Mouse (Mus musculus) kidney, embryonic 14.5 days (tissue): ENCODE measurements at regions not wholly inside any gene's neighbourhood (a gene's known extent, or its start where the extent isn't known, plus 50 kb on each side); places are given as distances from the start of the nearest gene placed in this dataset.
"Not testable (repeated sequence)": the region's sequence is repeated elsewhere in the genome, so short reads cannot be mapped to it uniquely, and the experiment has no call there.

Experiments
- ATAC-seq: fragments of 200-750 bp; cut with Nextera tagmentation; 2 replicates; pipeline ENCODE4 v1.8.0; 2017; ENCODE audit warnings: moderate number of reproducible peaks, mild to moderate bottlenecking, moderate TSS enrichment, moderate library complexity; ENCODE audit not compliant: low FRiP score, low TSS enrichment
- H3K27ac ChIP-seq: fragments of 300-500 bp; sonication (generic); 2 replicates; pipeline ENCODE4 v1.5.1; 2014; ENCODE audit warnings: low read depth, mild to moderate bottlenecking, low read length, moderate library complexity, mixed read lengths
- H3K27me3 ChIP-seq: fragments of 300-500 bp; sonication (generic); 2 replicates; pipeline ENCODE4 v1.6.1; 2014; ENCODE audit warnings: mild to moderate bottlenecking, low read length; ENCODE audit not compliant: control insufficient read depth, insufficient read depth
- H3K36me3 ChIP-seq: fragments of 300-500 bp; sonication (generic); 2 replicates; pipeline ENCODE4 v1.6.1; 2014; ENCODE audit warnings: low read length, mixed read lengths; ENCODE audit not compliant: control insufficient read depth, insufficient read depth
- H3K4me1 ChIP-seq: fragments of 300-500 bp; sonication (generic); 2 replicates; pipeline ENCODE4 v1.6.1; 2014; ENCODE audit warnings: low read length, mixed read lengths; ENCODE audit not compliant: control insufficient read depth, insufficient read depth
- H3K4me2 ChIP-seq: fragments of 300-500 bp; sonication (generic); replicated peaks from 2 replicates; pipeline ENCODE4 v1.6.1; 2014; ENCODE audit warnings: low read depth, mild to moderate bottlenecking, low read length
- H3K4me3 ChIP-seq: fragments of 300-500 bp; sonication (generic); 2 replicates; pipeline ENCODE4 v1.5.1; 2014; ENCODE audit warnings: mild to moderate bottlenecking, low read length
- H3K9ac ChIP-seq: fragments of 300-500 bp; sonication (generic); 2 replicates; pipeline ENCODE4 v1.6.1; 2014; ENCODE audit warnings: low read depth, mild to moderate bottlenecking, low read length, moderate library complexity
- H3K9me3 ChIP-seq: fragments of 300-500 bp; sonication (generic); 2 replicates; pipeline ENCODE4 v1.6.1; 2016; ENCODE audit warnings: low read length; ENCODE audit not compliant: control insufficient read depth
- WGBS: fragments of 180-500 bp; shearing (Covaris S2); extraction: QIAGEN DNeasy Blood & Tissue Kit; methylation state at CpG from one replicate; pipeline ENCODE4 v1.1.7; 2014; 5-methylcytosine and 5-hydroxymethylcytosine counted together

GRCm38 (mm10) chr2:116364136-116364535 is 298.5 kb upstream of the Meis2 start:
- Histone ChIP-seq H3K4me3 (no peak overlapping the region), H3K4me1 (no peaks in the 10 kb centered on the region), H3K9me3 (no peaks in the 10 kb centered on the region), H3K4me2 (no peak overlapping the region), H3K36me3 (no peaks in the 10 kb centered on the region), H3K27me3 (no peaks in the 10 kb centered on the region), H3K27ac (no peak overlapping the region), H3K9ac (no peak overlapping the region)
- no peak for ATAC-seq
- 90% methylated on average over 2 of the region's 2 CpGs for WGBS

GRCm38 (mm10) chr2:116358145-116358544 is 292.5 kb upstream of the Meis2 start:
- ATAC-seq, result no peak
- 73% methylated on average over 1 of the region's 1 CpGs for WGBS
- H3K36me3 ChIP-seq, result no peaks in the 10 kb centered on the region
- no peak overlapping the region for H3K4me2 ChIP-seq
- no peak overlapping the region for H3K4me3 ChIP-seq
- no peaks in the 10 kb centered on the region for H3K4me1 ChIP-seq
- no peak overlapping the region for H3K9ac ChIP-seq
- no peaks in the 10 kb centered on the region for H3K9me3 ChIP-seq
- H3K27ac ChIP-seq, result no peak overlapping the region
- no peaks in the 10 kb centered on the region for H3K27me3 ChIP-seq

GRCm38 (mm10) chr2:116348530-116348914 is 282.9 kb upstream of the Meis2 start:
- WGBS, result 60% methylated on average over 1 of the region's 1 CpGs
- Histone ChIP-seq H3K4me1 (no peaks in the 10 kb centered on the region), H3K36me3 (no peaks in the 10 kb centered on the region), H3K9ac (no peak overlapping the region), H3K27ac (no peak overlapping the region), H3K9me3 (no peaks in the 10 kb centered on the region), H3K4me2 (no peak overlapping the region), H3K4me3 (no peak overlapping the region), H3K27me3 (no peaks in the 10 kb centered on the region)
- no peak for ATAC-seq

- no peaks in the 10 kb centered on the region for H3K27me3 ChIP-seq
- no peaks in the 10 kb centered on the region for H3K4me1 ChIP-seq
- no peak overlapping the region for H3K4me3 ChIP-seq
- H3K27ac ChIP-seq, result no peak overlapping the region
- no peaks in the 10 kb centered on the region for H3K36me3 ChIP-seq
- no peak overlapping the region for H3K4me2 ChIP-seq
- H3K9me3 ChIP-seq, result no peaks in the 10 kb centered on the region
- no peak overlapping the region for H3K9ac ChIP-seq
- WGBS, result 87% methylated on average over 3 of the region's 3 CpGs
- ATAC-seq, result no peak
These were observed 282.3 kb upstream of the Meis2 start for GRCm38 (mm10) chr2:116347827-116348529.

- WGBS, result 91% methylated on average over 3 of the region's 3 CpGs
- H3K36me3 ChIP-seq, result no peaks in the 10 kb centered on the region
- ATAC-seq, result no peak
- no peak overlapping the region for H3K27ac ChIP-seq
- H3K4me3 ChIP-seq, result no peak overlapping the region
- H3K27me3 ChIP-seq, result no peaks in the 10 kb centered on the region
- H3K4me2 ChIP-seq, result no peak overlapping the region
- no peaks in the 10 kb centered on the region for H3K9me3 ChIP-seq
- no peaks in the 10 kb centered on the region for H3K4me1 ChIP-seq
- no peak overlapping the region for H3K9ac ChIP-seq
These were observed 266.2 kb upstream of the Meis2 start for GRCm38 (mm10) chr2:116331801-116332200.

- no peak for ATAC-seq
- no peak overlapping the region for H3K27ac ChIP-seq
- H3K4me2 ChIP-seq, result no peak overlapping the region
- WGBS, result 90% methylated on average over 14 of the region's 14 CpGs
- H3K27me3 ChIP-seq, result no peaks in the 10 kb centered on the region
- no peaks in the 10 kb centered on the region for H3K4me1 ChIP-seq
- no peak overlapping the region for H3K9ac ChIP-seq
- no peak overlapping the region for H3K4me3 ChIP-seq
- H3K9me3 ChIP-seq, result no peaks in the 10 kb centered on the region
- no peaks in the 10 kb centered on the region for H3K36me3 ChIP-seq
These were observed 256.6 kb upstream of the Meis2 start for GRCm38 (mm10) chr2:116322039-116322770.

GRCm38 (mm10) chr2:116299551-116299950 is 233.9 kb upstream of the Meis2 start:
- no peak overlapping the region for H3K4me2 ChIP-seq
- ATAC-seq, result no peak
- no peak overlapping the region for H3K4me3 ChIP-seq
- H3K9me3 ChIP-seq, result no peaks in the 10 kb centered on the region
- 76% methylated on average over 1 of the region's 1 CpGs for WGBS
- no peaks in the 10 kb centered on the region for H3K36me3 ChIP-seq
- H3K27me3 ChIP-seq, result no peaks in the 10 kb centered on the region
- H3K4me1 ChIP-seq, result no peaks in the 10 kb centered on the region
- H3K27ac ChIP-seq, result no peak overlapping the region
- H3K9ac ChIP-seq, result no peak overlapping the region

- no peak for ATAC-seq
These were observed 224.2 kb upstream of the Meis2 start for GRCm38 (mm10) chr2:116289886-116290285.

GRCm38 (mm10) chr2:116243191-116243590 is 177.6 kb upstream of the Meis2 start:
- not testable (repeated sequence) for H3K27me3 ChIP-seq, H3K4me3 ChIP-seq, H3K9me3 ChIP-seq, H3K4me1 ChIP-seq, H3K9ac ChIP-seq, H3K4me2 ChIP-seq, ATAC-seq, H3K27ac ChIP-seq, H3K36me3 ChIP-seq
- WGBS, result 71% methylated on average over 3 of the region's 3 CpGs

More at GRCm38 (mm10) chr2:116289886-116290285, 224.2 kb upstream of the Meis2 start:
- Histone ChIP-seq H3K4me3 (no peak overlapping the region), H3K27ac (no peak overlapping the region), H3K27me3 (no peaks in the 10 kb centered on the region), H3K9ac (no peak overlapping the region), H3K4me1 (no peaks in the 10 kb centered on the region), H3K36me3 (no peaks in the 10 kb centered on the region), H3K4me2 (no peak overlapping the region), H3K9me3 (no peaks in the 10 kb centered on the region)
- WGBS, result 85% methylated on average over 7 of the region's 7 CpGs
